Mouse (Mus musculus) Muller cell, postnatal 12 days (primary cell): ENCODE results near the gene Kif13a.

Experiments used
- DNase-seq: peaks from one replicate; pipeline ENCODE4 v3.0.0-alpha.2; 2015; ENCODE audit errors: inconsistent ontology term

Kif13a gene

GRCm38 (mm10) chr13:46929719-46930658 lies at the start of gene Kif13a:
TSS of gene Kif13a (minus strand) at chr13:46929867.
- DNase-seq: peak; percentile 94

- DNase-seq: no peak
Observed at GRCm38 (mm10) chr13:46976532-46976931, 46.9 kb upstream of the Kif13a start.

GRCm38 (mm10) chr13:46975930-46976329 lies 46.3 kb upstream of the Kif13a start:
- DNase-seq: peak; percentile 48

GRCm38 (mm10) chr13:46975031-46975551 lies 45.4 kb upstream of the Kif13a start:
- DNase-seq: peak; percentile 84

GRCm38 (mm10) chr13:46970286-46970945 lies 40.7 kb upstream of the Kif13a start:
- DNase-seq: no peak

DNA sequence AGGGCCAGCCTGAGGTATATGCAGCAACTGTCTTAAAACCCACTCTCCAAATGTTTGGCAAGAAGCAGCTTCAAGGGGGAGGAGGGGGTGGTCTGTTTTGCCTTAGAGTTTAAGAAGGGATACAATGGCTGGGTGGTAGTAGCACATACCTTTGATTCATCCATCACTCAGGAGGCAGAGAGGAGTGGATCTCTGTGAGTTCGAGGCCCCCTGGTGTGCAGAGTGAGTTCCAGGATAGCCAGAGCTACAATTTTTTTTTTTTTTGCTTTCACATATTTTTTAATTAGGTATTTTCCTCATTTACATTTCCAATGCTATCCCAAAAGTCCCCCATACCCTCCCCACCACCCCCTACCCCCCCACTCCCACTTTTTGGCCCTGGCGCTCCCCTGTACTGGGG lies 39.0 kb upstream of the Kif13a start:
- DNase-seq: no peak

- DNase-seq: no peak
Observed at GRCm38 (mm10) chr13:46967308-46967707, 37.6 kb upstream of the Kif13a start.

- DNase-seq: no peak
Observed at GRCm38 (mm10) chr13:46960878-46961474, 31.3 kb upstream of the Kif13a start.

- DNase-seq: peak; percentile 67
Observed at GRCm38 (mm10) chr13:46959139-46959538, 29.5 kb upstream of the Kif13a start.

GRCm38 (mm10) chr13:46951212-46951611 lies 21.5 kb upstream of the Kif13a start:
- no peak for DNase-seq

DNA sequence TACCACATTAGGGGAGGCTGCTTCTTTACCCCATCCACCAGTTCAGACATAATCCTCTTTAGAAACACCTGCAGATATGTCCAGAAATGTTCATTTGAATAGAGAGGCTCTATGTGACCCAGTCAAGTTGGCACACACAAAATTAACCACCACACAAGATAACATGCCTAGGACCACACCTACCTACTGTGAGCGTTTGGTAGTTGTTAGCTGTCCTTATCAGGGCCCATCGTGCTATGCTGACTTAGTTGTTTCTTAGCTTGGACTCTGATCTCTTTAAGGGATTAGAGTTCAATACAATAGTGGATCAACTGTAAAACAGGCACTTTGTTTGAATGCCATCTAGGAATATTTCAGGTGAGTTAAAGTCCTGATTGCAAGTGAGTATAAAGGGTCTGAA lies 20.1 kb upstream of the Kif13a start:
- DNase-seq: no peak

DNA sequence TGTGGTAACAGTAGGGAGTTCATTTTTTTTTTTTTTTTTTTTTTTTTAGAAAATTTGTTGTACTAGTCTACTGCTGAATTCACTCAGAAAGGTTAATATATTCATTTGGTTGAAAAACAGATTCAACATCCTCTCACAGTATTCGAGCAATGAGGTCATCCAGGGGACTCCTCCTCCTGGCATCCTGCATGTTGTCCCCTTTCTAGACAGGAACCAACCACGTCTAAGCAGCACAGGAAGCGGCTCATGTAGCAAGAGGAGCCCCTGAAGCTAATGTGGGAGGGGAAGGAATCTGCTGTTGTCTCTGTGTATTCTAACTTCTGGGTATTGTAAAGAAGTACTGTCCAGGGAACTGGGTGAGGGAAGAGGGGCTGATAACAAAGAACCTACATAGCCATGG lies 18.4 kb upstream of the Kif13a start:
- no peak for DNase-seq

- DNase-seq: no peak
Observed at GRCm38 (mm10) chr13:46946041-46946440, 16.4 kb upstream of the Kif13a start.

DNA sequence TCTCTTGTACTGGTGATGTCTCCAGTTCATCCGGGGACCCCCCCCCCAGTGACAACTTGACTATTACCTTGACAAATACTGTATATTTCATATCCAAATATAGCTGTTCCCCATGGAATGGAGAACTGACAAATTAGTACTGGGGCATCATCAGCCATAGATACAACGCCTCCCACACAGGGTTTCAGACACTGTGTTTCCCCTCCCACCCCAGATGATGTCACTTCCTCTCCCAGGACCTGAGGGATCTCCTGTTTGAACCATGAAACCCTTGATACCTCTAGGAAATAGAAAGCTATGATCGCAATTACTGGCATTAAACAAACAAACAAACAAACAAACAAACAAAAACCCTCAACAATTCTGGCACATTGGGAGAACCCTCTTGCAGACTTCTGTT lies 15.6 kb upstream of the Kif13a start:
- DNase-seq: no peak

- no peak for DNase-seq
Observed at GRCm38 (mm10) chr13:46943294-46943693, 13.6 kb upstream of the Kif13a start.

GRCm38 (mm10) chr13:46934116-46934515 lies 4.4 kb upstream of the Kif13a start:
- no peak for DNase-seq

DNA sequence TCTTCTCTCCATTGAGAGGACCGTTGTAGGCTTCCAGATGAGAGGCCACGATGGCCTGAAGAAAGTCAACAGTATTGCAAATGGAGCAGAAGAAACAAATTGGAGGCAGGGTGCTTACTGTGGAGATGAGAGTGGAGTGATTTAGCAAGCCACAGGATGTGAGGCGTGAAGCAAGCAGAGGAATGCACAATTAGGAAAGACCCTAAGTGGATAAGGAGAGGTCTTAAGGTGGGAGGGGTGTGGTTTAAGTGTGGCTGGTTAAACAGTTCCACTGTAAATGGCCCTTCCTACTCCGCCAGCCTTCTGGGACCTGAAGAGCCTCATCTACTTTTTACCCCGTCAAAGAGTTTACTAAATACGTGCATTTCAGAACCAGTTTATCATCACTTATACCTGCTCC lies 3.2 kb upstream of the Kif13a start:
- DNase-seq: no peak

DNA sequence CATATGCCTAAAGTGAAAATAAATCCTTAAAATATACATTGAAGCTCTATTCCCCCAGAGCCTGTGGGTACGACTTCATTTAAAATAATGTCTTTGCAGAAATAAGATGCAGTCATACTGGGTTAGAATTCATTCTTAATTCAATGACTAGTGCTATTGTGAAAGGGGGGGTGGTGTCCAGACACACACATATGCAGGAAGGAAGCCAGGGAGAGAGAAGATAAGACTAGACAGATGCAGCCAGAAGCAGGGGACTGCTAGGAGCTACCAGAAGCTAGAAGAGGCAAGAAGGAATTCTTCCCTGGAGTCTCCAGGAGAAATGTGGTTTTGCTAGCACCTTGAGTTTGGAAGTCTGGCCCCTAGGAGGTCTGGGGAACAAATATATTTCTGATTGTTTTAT lies 2.4 kb upstream of the Kif13a start:
- DNase-seq: no peak

GRCm38 (mm10) chr13:46930659-46931046 lies 986 bp upstream of the Kif13a start:
- no peak for DNase-seq

- DNase-seq: peak; percentile 74
Observed at GRCm38 (mm10) chr13:46928961-46929691, 541 bp downstream of the Kif13a start.

- DNase-seq: no peak
Observed at GRCm38 (mm10) chr13:46928404-46928803, 1.3 kb downstream of the Kif13a start.

- DNase-seq: no peak
Observed at GRCm38 (mm10) chr13:46925671-46926070, 4.0 kb downstream of the Kif13a start.
